Mouse (Mus musculus): ENCODE measurements around the gene Zbtb1. TPM values are rescaled to one million over a fixed set of nuclear protein-coding genes. Genes with fewer than 3 reads are reported as not detected.

Zbtb1 gene
- 8.8 and 9.6 TPM in 2 replicates for polyA plus RNA-seq (2012; ENCODE audit: insufficient read depth, insufficient read length, missing spikeins)

DNA sequence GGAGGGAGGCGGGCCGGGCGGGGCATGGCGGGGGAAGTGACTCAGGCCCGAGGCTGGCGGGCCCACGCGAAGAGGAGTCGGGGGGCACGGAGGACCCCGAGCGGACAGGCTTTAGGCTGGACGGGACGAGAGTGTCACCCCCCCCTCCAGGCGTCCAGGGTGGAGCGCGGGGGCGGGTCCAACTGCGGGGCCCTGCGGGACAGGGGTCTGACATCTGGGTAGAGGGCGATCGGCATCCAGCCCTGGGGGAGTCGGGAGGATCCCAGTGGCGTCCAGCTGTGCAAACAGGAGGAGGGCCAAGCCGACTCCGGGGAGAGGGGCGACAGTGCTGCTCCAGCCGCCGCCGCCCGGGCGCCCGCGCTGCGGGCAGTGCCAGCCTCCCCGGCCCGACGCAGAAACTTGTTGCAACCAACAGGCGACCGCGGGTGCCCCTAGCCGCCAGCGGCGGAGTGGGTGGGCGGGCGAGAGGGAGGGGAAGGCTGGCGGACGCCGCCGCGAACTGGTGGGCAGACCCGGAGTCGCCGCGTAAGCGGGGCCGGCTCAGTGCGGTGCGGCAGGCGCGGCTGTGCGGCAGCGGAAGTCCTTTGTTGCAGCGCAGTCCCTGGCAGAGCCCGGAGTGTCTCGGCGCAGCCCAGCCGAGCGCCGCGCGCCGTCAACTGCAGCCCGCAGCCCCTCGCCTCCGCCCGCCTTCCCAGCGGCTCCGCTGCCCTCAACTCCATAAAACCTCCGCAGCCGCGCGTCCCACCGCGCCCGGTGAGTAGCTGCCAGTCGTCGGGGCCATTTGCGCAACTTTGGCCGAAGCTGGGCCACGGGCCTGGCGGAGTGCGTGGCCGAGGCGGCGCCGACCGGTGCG is at the start of gene Zbtb1:
Gene Zbtb1 (plus strand): TSS at position 289 of the 853 bp plus-strand sequence.
- peak within 1 kb of the TSS; percentile 83 for H3K4me3 ChIP-seq (ENCODE audit: insufficient read depth, low read length)
- peaks cover 37% of the 10 kb centered on the region for H3K4me1 ChIP-seq (ENCODE audit: control insufficient read depth, insufficient read depth, low read length)
- TF ChIP-seq POLR2A (IDR thresholded peaks at IDR 0.05; ENCODE audit: borderline replicate concordance, low read depth, low read length) (no peak), CTCF (IDR thresholded peaks at IDR 0.05; ENCODE audit: low read depth, low read length) (no peak)

DNA sequence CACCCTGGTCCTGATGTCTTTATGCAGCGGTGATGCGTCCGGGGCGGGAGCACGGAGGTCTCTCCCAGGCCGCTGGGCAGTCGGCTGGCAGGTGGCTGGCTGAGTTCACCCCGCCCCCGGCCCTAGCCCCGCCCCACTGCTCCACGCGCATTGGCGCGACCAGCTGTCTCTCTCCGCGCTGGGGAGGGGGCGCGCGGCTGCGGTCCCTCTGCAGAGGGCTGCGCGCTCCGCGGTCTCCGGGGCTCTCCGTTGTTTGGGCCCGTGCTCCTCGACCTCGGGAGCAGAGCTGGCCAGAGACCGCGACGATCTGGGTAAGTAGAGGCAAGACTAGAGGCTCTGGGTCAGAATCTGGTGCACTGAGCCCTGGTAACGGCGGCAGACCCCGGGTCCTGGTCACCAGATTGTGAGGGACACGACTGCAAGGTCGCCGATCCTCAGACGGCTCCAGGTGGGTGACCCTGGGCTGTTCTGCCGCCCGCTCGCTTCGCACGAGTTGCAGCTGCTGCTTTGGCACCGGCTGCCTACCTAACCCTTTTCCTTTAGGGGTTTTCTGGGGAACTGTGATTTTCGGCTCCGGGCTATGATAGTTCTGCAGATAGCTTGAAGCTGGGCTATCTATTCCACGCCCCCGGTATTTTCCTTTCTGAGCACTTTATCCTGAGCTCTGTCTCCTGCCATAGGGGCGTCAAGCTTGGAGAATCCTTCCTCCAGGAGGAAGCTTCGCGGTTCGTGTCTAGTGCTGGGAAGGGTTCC is 45.2 kb upstream of the Zbtb1 start, which contains the start of gene Akap5:
Gene Akap5 (plus strand): TSS at position 213 of the 753 bp plus-strand sequence.
- Histone ChIP-seq H3K4me3 (ENCODE audit: insufficient read depth, low read length) (peak within 1 kb of the TSS; percentile 43), H3K4me1 (ENCODE audit: control insufficient read depth, insufficient read depth, low read length) (peaks cover 1% of the 10 kb centered on the region), H3K27ac (ENCODE audit: insufficient read depth, low read depth, low read length) (no peak within 1 kb of the TSS)
- TF ChIP-seq POLR2A (IDR thresholded peaks at IDR 0.05; ENCODE audit: borderline replicate concordance, low read depth, low read length) (no peak), CTCF (IDR thresholded peaks at IDR 0.05; ENCODE audit: low read depth, low read length) (no peak)

More for the DNA sequence above, at the start of gene Zbtb1:
- peak within 1 kb of the TSS; percentile 93 for H3K27ac ChIP-seq (ENCODE audit: insufficient read depth, low read depth, low read length)

DNA sequence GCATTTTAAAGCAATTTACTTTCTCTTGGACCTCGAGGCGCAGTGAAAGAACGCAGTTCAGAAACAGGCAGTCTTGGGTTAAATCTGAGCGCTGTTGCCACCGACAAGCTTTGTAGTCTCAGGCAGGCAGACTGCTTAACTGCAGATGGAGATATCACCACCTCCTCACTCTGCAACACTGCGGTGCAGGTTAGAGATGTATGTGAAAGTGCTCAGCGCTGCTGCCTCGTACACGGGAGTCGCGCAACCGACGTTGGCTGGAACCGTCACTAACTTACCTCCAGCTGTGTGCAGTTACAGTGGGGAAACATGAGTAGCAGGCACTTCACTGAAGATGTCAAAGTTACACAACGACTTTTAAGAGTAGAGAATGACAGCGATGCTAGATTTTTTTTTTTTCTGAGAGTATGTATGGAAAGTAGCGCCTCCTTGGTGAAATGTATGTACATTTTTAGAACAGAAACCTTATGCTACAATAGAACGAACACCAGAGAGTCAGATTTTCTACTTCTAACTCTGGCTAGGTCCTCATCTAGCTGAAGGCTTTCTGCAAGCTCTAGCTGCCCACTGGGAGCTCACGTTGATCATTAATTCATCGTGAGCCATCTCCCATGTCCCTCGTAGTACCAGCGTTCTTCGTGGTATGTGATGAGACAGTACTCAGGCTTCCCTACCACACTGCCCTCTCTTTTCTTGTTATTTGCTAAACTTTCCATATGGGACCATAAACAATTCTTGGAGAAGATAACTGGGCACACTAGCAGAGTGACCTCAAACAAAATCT is 43.4 kb upstream of the Zbtb1 start:
- Histone ChIP-seq H3K4me1 (ENCODE audit: control insufficient read depth, insufficient read depth, low read length) (no peaks in the 10 kb centered on the region), H3K27ac (ENCODE audit: insufficient read depth, low read depth, low read length) (no peak overlapping the region), H3K4me3 (ENCODE audit: insufficient read depth, low read length) (no peak overlapping the region)
- TF ChIP-seq POLR2A (IDR thresholded peaks at IDR 0.05; ENCODE audit: borderline replicate concordance, low read depth, low read length) (no peak), CTCF (IDR thresholded peaks at IDR 0.05; ENCODE audit: low read depth, low read length) (no peak)

DNA sequence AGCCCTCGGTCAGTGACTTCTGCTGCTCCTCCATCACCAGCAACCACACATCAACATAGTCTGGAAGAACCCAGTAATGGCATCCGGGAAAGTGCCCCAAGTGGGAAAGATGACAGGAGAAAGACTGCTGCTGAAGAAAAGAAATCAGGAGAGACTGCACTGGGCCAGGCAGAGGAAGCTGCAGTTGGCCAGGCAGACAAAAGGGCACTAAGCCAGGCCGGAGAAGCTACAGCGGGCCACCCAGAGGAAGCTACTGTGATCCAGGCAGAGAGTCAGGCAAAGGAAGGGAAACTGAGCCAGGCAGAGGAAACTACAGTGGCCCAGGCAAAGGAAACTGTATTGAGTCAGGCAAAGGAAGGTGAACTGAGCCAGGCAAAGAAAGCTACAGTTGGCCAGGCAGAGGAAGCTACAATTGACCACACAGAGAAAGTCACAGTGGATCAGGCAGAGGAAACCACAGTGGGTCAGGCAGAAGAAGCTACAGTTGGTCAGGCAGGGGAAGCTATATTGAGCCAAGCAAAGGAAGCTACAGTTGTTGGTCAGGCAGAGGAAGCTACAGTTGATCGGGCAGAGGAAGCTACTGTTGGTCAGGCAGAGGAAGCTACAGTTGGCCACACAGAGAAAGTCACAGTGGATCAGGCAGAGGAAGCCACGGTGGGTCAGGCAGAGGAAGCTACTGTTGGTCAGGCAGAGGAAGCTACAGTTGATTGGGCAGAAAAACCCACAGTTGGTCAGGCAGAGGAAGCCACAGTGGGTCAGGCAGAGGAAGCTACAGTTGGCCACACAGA is 41.3 kb upstream of the Zbtb1 start:
- Histone ChIP-seq H3K4me3 (ENCODE audit: insufficient read depth, low read length) (no peak overlapping the region), H3K4me1 (ENCODE audit: control insufficient read depth, insufficient read depth, low read length) (no peaks in the 10 kb centered on the region), H3K27ac (ENCODE audit: insufficient read depth, low read depth, low read length) (peak overlapping the region; percentile 42)
- TF ChIP-seq CTCF (IDR thresholded peaks at IDR 0.05; ENCODE audit: low read depth, low read length) (no peak), POLR2A (IDR thresholded peaks at IDR 0.05; ENCODE audit: borderline replicate concordance, low read depth, low read length) (no peak)

DNA sequence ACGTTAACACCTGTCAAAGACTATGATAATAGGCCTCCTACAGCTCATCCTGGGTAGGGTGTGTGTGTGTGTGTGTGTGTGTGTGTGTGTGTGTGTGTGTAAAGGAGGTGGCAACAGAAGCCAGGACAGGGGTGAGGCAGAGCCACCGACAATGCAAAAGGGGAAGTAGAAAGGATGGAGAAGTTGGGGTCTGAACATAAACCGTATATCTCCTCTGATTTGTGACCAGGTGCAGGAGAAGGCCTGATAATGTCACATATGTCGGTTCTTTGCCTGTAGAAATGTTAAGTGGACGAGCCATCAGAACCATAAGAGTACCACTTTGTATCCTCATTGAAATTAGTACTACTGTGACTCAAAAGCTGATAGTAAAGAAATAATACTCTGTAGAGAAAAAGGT is 36.4 kb upstream of the Zbtb1 start:
- H3K27ac ChIP-seq (ENCODE audit: insufficient read depth, low read depth, low read length): no peak overlapping the region
- TF ChIP-seq CTCF (IDR thresholded peaks at IDR 0.05; ENCODE audit: low read depth, low read length) (no peak), POLR2A (IDR thresholded peaks at IDR 0.05; ENCODE audit: borderline replicate concordance, low read depth, low read length) (no peak)
- H3K4me3 ChIP-seq (ENCODE audit: insufficient read depth, low read length): no peak overlapping the region
- no peaks in the 10 kb centered on the region for H3K4me1 ChIP-seq (ENCODE audit: control insufficient read depth, insufficient read depth, low read length)

DNA sequence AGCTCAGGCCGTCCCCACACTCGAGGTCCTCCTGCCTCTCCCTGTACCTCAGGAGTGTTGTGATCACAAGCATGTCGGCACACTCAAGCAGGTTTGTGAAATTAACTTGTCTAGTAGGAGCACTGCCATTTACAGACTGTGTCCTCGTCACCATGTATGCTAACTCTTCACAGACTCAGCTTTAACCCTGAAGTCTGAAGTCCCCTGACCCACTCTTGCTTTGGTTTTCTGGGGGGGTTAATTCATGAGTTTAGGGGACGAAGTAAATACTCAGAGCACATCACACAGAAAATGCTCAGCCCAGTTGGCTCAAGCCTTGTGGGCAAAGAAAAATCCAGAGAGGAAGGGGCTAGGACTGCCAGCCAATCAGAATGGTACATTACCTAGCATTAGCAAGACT is 34.4 kb upstream of the Zbtb1 start:
- no peak for TF ChIP-seq CTCF (IDR thresholded peaks at IDR 0.05; ENCODE audit: low read depth, low read length)
- no peak for TF ChIP-seq POLR2A (IDR thresholded peaks at IDR 0.05; ENCODE audit: borderline replicate concordance, low read depth, low read length)
- Histone ChIP-seq H3K4me3 (ENCODE audit: insufficient read depth, low read length) (no peak overlapping the region), H3K4me1 (ENCODE audit: control insufficient read depth, insufficient read depth, low read length) (no peaks in the 10 kb centered on the region), H3K27ac (ENCODE audit: insufficient read depth, low read depth, low read length) (no peak overlapping the region)

DNA sequence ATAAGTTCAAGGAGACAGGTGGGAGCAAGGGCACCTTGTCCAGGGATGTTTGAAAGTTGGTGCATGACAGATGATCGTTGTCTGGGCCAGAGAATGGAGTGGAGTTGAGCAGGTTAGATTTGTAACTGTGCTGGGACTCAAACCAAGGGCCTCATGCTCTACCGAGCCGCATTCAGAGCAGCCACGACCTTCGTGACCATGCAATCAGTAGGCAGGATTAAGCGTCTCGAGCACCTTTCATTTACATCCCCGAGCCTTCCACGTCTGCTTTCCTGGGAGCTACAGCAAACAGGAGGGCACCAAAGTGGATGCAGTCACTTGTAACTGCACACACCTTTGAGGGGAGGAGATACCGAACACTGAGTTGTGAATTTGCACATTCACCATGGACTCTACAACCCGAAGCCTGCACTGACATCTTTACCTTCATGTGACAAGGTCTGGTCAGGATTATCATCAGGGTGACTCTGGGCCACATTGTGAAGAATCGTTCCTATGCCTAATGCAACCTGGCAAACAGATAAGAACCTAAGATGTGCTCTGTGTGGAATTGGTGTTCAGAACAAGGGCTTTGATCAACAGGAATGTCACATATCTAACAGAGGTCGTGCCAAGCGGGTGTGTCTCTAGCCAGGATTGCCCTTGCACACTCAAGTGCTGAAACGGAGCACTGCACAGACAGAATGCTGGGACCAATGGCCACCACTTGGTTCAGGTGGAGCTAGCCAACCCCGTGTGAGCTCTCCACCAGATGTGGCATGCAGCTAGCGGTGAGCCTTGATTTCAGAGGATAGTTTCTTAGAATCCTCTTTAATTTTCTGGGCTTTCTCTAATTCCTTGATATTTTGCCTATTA is 33.7 kb upstream of the Zbtb1 start:
- TF ChIP-seq POLR2A (IDR thresholded peaks at IDR 0.05; ENCODE audit: borderline replicate concordance, low read depth, low read length): no peak
- TF ChIP-seq CTCF (IDR thresholded peaks at IDR 0.05; ENCODE audit: low read depth, low read length): no peak
- H3K4me1 ChIP-seq (ENCODE audit: control insufficient read depth, insufficient read depth, low read length): no peaks in the 10 kb centered on the region
- no peak overlapping the region for H3K27ac ChIP-seq (ENCODE audit: insufficient read depth, low read depth, low read length)
- H3K4me3 ChIP-seq (ENCODE audit: insufficient read depth, low read length): no peak overlapping the region

DNA sequence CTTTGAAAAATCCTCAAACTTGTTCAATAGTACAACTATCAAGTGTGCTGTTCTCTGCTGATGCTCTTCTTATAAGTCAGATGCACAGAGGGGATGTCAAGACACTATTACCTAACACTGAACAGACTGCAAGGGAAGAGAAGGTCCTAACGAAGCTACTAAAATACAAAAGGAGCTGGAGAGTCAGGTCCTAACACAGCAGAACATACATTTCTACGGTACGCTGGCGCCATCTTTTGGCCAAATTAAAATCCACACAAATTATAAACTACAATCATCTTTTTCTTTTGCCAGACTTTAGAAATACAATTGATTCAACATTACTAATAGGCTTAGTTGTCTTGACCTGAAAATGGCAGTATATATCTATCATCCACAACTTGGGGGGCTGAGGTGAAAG is 29.0 kb upstream of the Zbtb1 start:
- Histone ChIP-seq H3K27ac (ENCODE audit: insufficient read depth, low read depth, low read length) (no peak overlapping the region), H3K4me1 (ENCODE audit: control insufficient read depth, insufficient read depth, low read length) (peaks cover 3% of the 10 kb centered on the region; the same call in 1 of the 2 replicates), H3K4me3 (ENCODE audit: insufficient read depth, low read length) (no peak overlapping the region)
- no peak for TF ChIP-seq POLR2A (IDR thresholded peaks at IDR 0.05; ENCODE audit: borderline replicate concordance, low read depth, low read length)
- no peak for TF ChIP-seq CTCF (IDR thresholded peaks at IDR 0.05; ENCODE audit: low read depth, low read length)

Data from bone marrow macrophage, adult 2 months (primary cell).